Mouse (Mus musculus) leukemia stem cell, adult 10-12 weeks (primary cell): ENCODE measurements around the gene Ddx17. TPM values are rescaled to one million over a fixed set of nuclear protein-coding genes. Genes with fewer than 3 reads are reported as not detected.

Experiments used
- polyA plus RNA-seq: library from polyadenylated mRNA; stranded (reverse); fragments of >175 nt; gene quantifications from 2 replicates; pipeline ENCODE4 v1.2.3, GENCODE M21; 2012; ENCODE audit warnings: low replicate concordance

The Ddx17 gene
- polyA plus RNA-seq = 56.6 and 58.3 TPM in 2 replicates

DNA sequence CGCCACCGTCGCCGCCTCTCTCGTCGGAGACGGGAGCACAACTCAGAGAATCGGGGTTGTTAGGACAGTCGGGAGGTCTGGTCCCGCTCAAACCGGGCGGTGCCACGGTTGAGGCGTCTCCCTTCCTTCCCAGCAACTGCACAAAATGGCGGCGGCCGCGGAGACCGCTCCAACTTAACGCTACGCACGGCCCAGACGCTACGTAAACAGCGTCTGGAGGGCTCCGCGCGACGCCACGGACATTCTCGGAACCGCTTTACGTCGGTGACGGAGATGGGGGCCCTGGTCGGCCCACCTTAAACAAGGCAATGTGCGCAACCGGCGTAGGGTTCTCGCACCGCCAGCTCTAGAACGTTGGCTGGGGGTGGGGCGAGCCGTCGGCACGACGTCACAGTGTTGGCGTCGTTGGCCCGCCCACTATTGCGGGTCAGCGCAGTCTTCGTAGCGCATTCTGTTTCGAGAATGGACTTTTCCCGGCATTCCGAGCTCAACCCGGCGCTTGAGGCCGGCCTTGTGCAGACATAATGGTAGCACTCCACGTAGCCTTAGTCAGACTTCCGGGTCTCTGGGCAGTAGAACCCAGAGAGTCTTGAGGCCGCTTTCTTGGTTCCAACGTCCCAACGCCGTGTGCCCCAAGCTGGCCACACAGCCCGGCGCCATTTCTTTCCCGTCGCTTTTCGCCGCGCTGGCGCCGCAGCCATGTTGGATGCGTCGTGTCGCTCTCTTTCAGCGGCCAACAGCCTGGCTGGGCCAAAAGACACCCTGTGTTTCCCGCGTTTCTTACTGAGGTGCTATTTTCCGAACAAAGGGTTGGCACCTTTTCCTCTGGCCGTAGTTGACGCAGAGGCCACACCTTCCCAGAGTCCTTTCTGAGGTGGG is at the start of gene Ddx17:
TSS of gene Ddx17 (minus strand) at position 332 of the 879 bp plus-strand sequence.

DNA sequence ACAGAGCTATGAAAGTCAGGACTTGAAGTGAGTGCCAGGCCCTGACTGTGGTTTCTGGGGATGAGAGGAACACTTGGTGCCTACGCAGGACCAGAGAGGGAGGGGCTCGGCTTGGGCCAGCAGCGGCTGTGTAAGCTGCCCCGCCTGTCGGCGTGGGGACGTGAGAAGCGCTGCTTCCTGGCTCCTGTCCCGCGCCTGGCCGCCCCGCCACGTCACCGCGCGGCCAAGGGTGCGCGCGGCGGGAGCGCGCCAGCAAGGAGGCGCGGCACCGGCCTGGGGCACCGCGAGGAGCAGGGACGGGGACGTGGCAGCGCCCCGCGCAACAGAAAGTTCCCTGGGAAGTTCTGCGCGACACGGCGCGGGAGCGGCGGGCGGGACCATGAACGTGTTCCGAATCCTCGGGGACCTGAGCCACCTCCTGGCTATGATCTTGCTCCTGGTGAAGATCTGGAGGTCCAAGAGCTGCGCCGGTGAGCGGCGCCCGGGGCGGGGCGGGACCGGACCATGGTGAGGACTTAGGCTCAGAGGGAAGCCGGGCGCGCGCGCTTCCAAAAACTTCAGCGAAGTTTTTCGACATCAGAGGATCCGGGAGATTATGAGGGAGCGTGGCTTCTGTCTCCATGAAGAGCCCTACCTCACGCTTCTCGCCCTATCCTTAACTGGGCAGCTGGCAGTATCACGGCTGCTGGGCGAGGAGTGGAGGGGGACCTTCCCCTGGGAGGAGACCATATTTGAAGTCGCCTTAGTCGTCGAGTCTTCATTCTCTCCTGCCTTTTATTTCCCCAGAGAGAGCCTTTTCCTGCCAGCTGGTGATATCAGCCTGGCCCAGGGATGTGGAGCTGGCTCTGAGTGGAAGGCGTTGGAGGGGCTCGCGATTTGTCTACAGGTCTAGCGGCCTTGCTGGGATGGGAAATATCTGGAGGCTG is 30.1 kb downstream of the Ddx17 start, which contains the start of gene Kdelr3:
TSS of gene Kdelr3 (plus strand) at position 241 of the 926 bp plus-strand sequence.

DNA sequence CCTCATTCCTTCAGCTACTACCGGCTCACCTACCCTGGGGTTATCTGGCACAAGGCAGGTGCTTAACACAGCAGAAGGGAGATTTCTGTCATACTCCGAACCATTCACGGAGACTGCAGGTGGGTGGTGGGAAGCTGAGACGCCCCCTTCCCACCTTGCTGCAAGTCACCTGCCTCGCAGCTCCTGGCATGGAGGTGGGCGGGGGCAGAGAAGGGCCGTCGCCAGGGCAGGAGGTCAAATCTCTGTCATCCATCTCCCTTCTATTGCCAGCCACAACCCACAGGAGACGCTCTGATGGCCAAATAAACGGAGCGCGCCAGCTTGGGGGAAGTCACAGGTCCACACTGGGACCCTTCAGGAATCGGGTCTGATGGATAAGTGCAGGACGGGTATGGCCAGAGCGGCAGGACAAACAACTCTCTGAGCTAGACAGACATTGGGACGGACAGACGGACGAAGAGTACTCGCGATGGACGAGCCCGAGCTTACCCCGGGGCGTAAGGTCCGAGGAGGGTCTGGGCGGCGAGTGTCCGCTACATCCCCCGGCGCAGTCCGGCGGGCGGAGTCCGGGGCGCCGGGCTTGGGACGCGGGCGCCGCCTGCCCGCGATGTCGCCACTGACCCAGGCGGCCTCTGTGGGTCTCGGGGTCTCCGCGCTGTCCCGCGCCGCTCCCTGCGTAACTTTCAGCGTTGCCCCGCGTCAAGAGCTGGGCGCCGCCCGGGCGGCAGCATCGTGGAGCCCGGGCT is 41.7 kb downstream of the Ddx17 start, which contains the start of gene Kcnj4:
TSS of gene Kcnj4 (minus strand) at position 535 of the 746 bp plus-strand sequence.

Other genes with a start within 250 kb of the Ddx17 start
- gene Pla2g6, start 218.4 kb downstream of the Ddx17 start, polyA plus RNA-seq = 54.7 and 64.1 TPM in 2 replicates
- 2.2 and 2.7 TPM in 2 replicates for gene Maff, start 200.1 kb downstream of the Ddx17 start, polyA plus RNA-seq
- 53.1 and 68.5 TPM in 2 replicates for gene Tmem184b, start 143.2 kb downstream of the Ddx17 start, polyA plus RNA-seq
- 30.9 and 51.5 TPM in 2 replicates for gene Csnk1e, start 91.2 kb downstream of the Ddx17 start, polyA plus RNA-seq
- not detected in 2 replicates for gene Kcnj4, start 41.5 kb downstream of the Ddx17 start, polyA plus RNA-seq
- 0.20 TPM in 1 of 2 replicates, not detected in the other for gene Kdelr3, start 30.3 kb downstream of the Ddx17 start, polyA plus RNA-seq
- not detected in 2 replicates for gene Dmc1, start 58.4 kb upstream of the Ddx17 start, polyA plus RNA-seq
- 0.03 and 0.14 TPM in 2 replicates for gene Fam227a, start 112.2 kb upstream of the Ddx17 start, polyA plus RNA-seq
- 82.1 and 89.2 TPM in 2 replicates for gene Cby1, start 112.5 kb upstream of the Ddx17 start, polyA plus RNA-seq
- 99.5 and 101 TPM in 2 replicates for gene Tomm22, start 124.1 kb upstream of the Ddx17 start, polyA plus RNA-seq
- gene Josd1, start 141.2 kb upstream of the Ddx17 start, polyA plus RNA-seq = 70.7 and 83.5 TPM in 2 replicates
- 113 and 151 TPM in 2 replicates for gene Gtpbp1, start 144.1 kb upstream of the Ddx17 start, polyA plus RNA-seq
- gene Sun2, start 195.8 kb upstream of the Ddx17 start, polyA plus RNA-seq = 58.0 and 63.2 TPM in 2 replicates
- 12.0 and 21.0 TPM in 2 replicates for gene Dnal4, start 231.1 kb upstream of the Ddx17 start, polyA plus RNA-seq